Mouse (Mus musculus): ENCODE results near the gene Arhgap23.

DNA sequence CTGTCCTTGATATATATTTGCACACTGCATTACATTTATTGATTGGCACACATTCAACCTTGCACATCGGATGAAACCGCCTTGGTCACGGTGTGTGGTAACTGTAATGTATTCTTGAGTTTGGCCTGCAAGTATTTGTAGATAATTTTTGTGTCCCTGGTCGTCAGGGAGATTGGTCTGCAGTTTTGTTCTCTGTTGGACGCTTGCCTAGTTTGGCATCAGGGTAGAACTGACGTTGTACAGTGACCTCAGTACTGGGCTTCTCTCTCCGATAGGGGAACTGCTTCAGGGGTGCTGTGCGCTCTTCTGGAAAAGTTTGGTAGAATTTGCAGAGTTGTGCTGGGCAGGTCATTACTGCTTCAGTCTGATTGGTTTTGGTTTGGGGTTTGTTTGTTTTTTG lies 64.5 kb downstream of the Arhgap23 start:
- TF ChIP-seq CTCF (IDR thresholded peaks at IDR 0.05; ENCODE audit: control insufficient read depth, insufficient read depth, insufficient replicate concordance, low read depth, low read length) (no peak), POLR2A (IDR thresholded peaks at IDR 0.05; ENCODE audit: control insufficient read depth, low read depth, low read length) (no peak)
